Mouse (Mus musculus): ENCODE results near the gene Zfp78.

GRCm38 (mm10) chr7:6397996-6398975 lies 35.2 kb downstream of the Zfp78 start, which contains the start of gene Smim17:
- no peak for TF ChIP-seq CTCF (IDR thresholded peaks at IDR 0.05; ENCODE audit: control insufficient read depth, insufficient read depth, insufficient read length)
- TF ChIP-seq USF1 (IDR thresholded peaks at IDR 0.05; ENCODE audit: low read depth), result no peak
- TF ChIP-seq MAX (IDR thresholded peaks at IDR 0.05), result no peak
- TF ChIP-seq CEBPB (IDR thresholded peaks at IDR 0.05; ENCODE audit: low read depth), result no peak
- no peak for TF ChIP-seq MYOD1 (IDR thresholded peaks at IDR 0.05; ENCODE audit: control insufficient read depth, insufficient read length, low read depth)
- TF ChIP-seq MYOG (IDR thresholded peaks at IDR 0.05; ENCODE audit: control insufficient read depth, extremely low read depth, insufficient read length), result no peak
- no peak for TF ChIP-seq FOSL1 (IDR thresholded peaks at IDR 0.05; ENCODE audit: insufficient read depth, low read length, poor library complexity, severe bottlenecking)
